In the genomic region with DNA sequence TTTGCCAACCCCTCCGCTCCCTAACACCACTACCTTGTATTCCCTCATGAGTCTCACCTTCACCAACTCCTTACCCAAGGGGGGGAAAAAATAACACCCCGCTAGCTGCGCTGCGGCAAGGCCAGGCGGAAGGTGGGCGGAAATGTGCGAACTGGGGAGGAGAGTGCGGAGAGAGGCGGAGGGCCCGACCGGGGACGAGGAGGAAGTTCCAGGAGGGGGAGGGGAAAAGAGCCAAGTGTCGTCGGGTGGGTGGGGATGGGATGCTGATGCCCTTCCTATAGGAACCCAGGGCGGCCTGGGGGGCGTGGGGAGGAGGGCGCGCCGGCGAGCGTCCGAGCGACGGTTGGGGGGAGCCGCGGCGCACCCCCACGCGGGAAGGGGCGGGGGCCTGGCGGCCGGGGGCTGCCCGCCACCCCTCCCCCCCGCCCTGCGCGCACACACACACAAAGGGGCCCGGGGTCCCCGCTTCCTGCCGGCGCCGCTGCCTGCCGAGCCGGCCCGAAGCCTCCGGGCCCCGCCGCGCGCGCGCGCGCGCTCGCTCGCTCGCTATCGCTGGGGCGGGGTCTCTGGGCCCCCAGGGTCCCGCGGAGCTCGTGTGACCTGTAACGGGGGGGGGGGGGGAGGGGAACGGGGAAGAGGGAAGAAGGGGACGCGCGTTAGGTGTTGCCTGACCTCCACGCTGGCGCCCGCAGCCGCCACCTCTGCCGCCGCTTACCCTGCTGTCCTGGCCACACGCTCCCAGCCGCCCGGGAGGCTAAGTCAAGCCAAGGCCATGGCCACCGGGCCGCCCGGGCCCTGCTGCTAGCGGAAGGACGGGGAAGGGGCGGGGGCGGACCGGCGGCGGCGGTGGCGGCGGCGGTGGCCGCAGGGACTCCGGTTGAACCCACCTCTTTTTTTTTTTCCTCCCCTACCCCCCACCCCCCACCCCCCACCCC, we compare ENCODE assay signal across 8 mouse cellular contexts. TPM values are rescaled to one million over a fixed set of nuclear protein-coding genes. Genes with fewer than 3 reads are reported as not detected.
DNase-seq lines count a peak whose midpoint lies in the region; ATAC-seq and TF ChIP-seq lines count a peak whose summit lies in the region.

A gene (minus strand): TSS at position 168 of the 935 bp plus-strand sequence.

- intact Hi-C loops in heart, postnatal 10 days (cut with DNase I) = loop anchor here (10.0 kb wide), 1 partner anchor 343 kb away; no protein-coding TSS in a partner anchor

- H3K36me3 ChIP-seq in ES-E14 (ENCODE audit: control insufficient read depth, insufficient read depth, low read length, poor library complexity, severe bottlenecking) = no peaks in the 10 kb centered on the region
- H3K36me3 ChIP-seq in forebrain, embryonic 12.5 days (replicated peaks) = 0 out of 2 replicates have a peak, but pooled peaks cover 4% of the 10 kb centered on the region
- H3K36me3 ChIP-seq in liver, postnatal 0 days (replicated peaks; ENCODE audit: insufficient read depth, low read length) = no peaks in the 10 kb centered on the region
- no peaks in the 10 kb centered on the region for H3K36me3 ChIP-seq in neural tube, embryonic 13.5 days

- no peak for TF ChIP-seq CTCF in liver, postnatal 0 days (IDR thresholded peaks at IDR 0.05; ENCODE audit: low read depth)

- H3K9me3 ChIP-seq in ES-E14 (ENCODE audit: control insufficient read depth, insufficient read depth, low read depth, low read length) = no peaks in the 10 kb centered on the region
- H3K9me3 ChIP-seq in forebrain, embryonic 12.5 days = no peaks in the 10 kb centered on the region
- H3K9me3 ChIP-seq in liver, postnatal 0 days (ENCODE audit: low read length) = no peaks in the 10 kb centered on the region
- H3K9me3 ChIP-seq in neural tube, embryonic 13.5 days = no peaks in the 10 kb centered on the region

- H3K27ac ChIP-seq in ES-E14 (ENCODE audit: insufficient read depth, low read depth, low read length, poor library complexity, severe bottlenecking) = peak within 1 kb of the TSS; percentile 88
- peak within 1 kb of the TSS; percentile 94 for H3K27ac ChIP-seq in forebrain, embryonic 12.5 days
- H3K27ac ChIP-seq in liver, postnatal 0 days (ENCODE audit: low read depth) = peak within 1 kb of the TSS; percentile 91
- H3K27ac ChIP-seq in neural tube, embryonic 13.5 days (replicated peaks) = peak within 1 kb of the TSS; percentile 95

- peak within 1 kb of the TSS; percentile 55 for H3K4me2 ChIP-seq in forebrain, embryonic 12.5 days
- peak within 1 kb of the TSS; percentile 72 for H3K4me2 ChIP-seq in liver, postnatal 0 days (ENCODE audit: low read depth, low read length)
- H3K4me2 ChIP-seq in neural tube, embryonic 13.5 days = peak within 1 kb of the TSS; percentile 67

- no peak for TF ChIP-seq EP300 in liver, postnatal 0 days (IDR thresholded peaks at IDR 0.05; ENCODE audit: low read depth)

- peak; percentile 81 for ATAC-seq in forebrain, embryonic 12.5 days (ENCODE audit: low FRiP score)
- peak; percentile 77 for ATAC-seq in liver, postnatal 0 days
- peak; percentile 90 for ATAC-seq in neural tube, embryonic 13.5 days (ENCODE audit: low read depth)

- DNase-seq in ES-E14 (ENCODE audit: low read depth, low spot score) = peak; percentile 55
- DNase-seq in c-Kit-positive CD71-positive TER-119-positive erythroid progenitor cells, embryonic 14.5 days (ENCODE audit: low spot score) = peak; percentile 55
- peak; percentile 69 to 76 for DNase-seq in heart, postnatal 10 days
- peak; percentile 71 to 81 for DNase-seq in kidney, postnatal 4 days
- peak; percentile 77 for DNase-seq in liver, postnatal 0 days
- DNase-seq in testis, postnatal 10 days (ENCODE audit: low spot score) = peak; percentile 69

- H3K4me1 ChIP-seq in ES-E14 (ENCODE audit: control insufficient read depth in 2 of 2, insufficient read depth in 2 of 2, low read length in 2 of 2, poor library complexity in 1 of 2) = no peaks in the 10 kb centered on the region
- peaks cover 2% of the 10 kb centered on the region; the same call in 1 of the 2 replicates for H3K4me1 ChIP-seq in forebrain, embryonic 12.5 days
- H3K4me1 ChIP-seq in liver, postnatal 0 days (ENCODE audit: insufficient read depth) = 0 out of 2 replicates have a peak, but pooled peaks cover 2% of the 10 kb centered on the region
- H3K4me1 ChIP-seq in neural tube, embryonic 13.5 days (replicated peaks) = peaks cover 18% of the 10 kb centered on the region

- peak within 1 kb of the TSS; percentile 84 to 90 for H3K4me3 ChIP-seq in ES-E14 (ENCODE audit: insufficient read depth in 1 of 2, low read depth in 1 of 2, low read length in 2 of 2, poor library complexity in 1 of 2, severe bottlenecking in 1 of 2)
- peak within 1 kb of the TSS; percentile 59 for H3K4me3 ChIP-seq in forebrain, embryonic 12.5 days (replicated peaks)
- peak within 1 kb of the TSS; percentile 51 for H3K4me3 ChIP-seq in liver, postnatal 0 days (ENCODE audit: low read depth, low read length)
- H3K4me3 ChIP-seq in neural tube, embryonic 13.5 days = peak within 1 kb of the TSS; percentile 54

- H3K27me3 ChIP-seq in forebrain, embryonic 12.5 days = no peaks in the 10 kb centered on the region
- no peaks in the 10 kb centered on the region for H3K27me3 ChIP-seq in liver, postnatal 0 days (ENCODE audit: insufficient read depth, low read length)
- no peaks in the 10 kb centered on the region for H3K27me3 ChIP-seq in neural tube, embryonic 13.5 days

- in situ Hi-C loops in ES-E14 (cut with MboI; ENCODE audit: low sequenced_read_pairs in 2 of 2, unreplicated experiment in 2 of 2) = no loop called here

- 10% methylated on average over 30 of the region's 92 CpGs for WGBS in forebrain, embryonic 12.5 days
- 22% methylated on average over 23 of the region's 92 CpGs for WGBS in liver, postnatal 0 days (ENCODE audit: insufficient replicate concordance)
- WGBS in neural tube, embryonic 13.5 days = 34% methylated on average over 14 of the region's 92 CpGs

- H3K9ac ChIP-seq in ES-E14 (ENCODE audit: insufficient read depth, low read depth, low read length, poor library complexity, severe bottlenecking) = peak within 1 kb of the TSS; percentile 97
- H3K9ac ChIP-seq in forebrain, embryonic 12.5 days = peak within 1 kb of the TSS; percentile 82
- peak within 1 kb of the TSS; percentile 64 for H3K9ac ChIP-seq in liver, postnatal 0 days (replicated peaks)
- peak within 1 kb of the TSS; percentile 90 for H3K9ac ChIP-seq in neural tube, embryonic 13.5 days

TF ChIP-seq in ES-E14, 5 proteins besides CTCF, POLR2A, EP300 and RAD21:
- TF ChIP-seq MAFK (IDR thresholded peaks at IDR 0.05; ENCODE audit: insufficient read depth, low read depth, low read length) = no peak
- no peak for TF ChIP-seq ZNF384 (IDR thresholded peaks at IDR 0.05; ENCODE audit: low read depth, low read length)
- no peak for TF ChIP-seq ZC3H11A (IDR thresholded peaks at IDR 0.05; ENCODE audit: borderline replicate concordance, low read depth, low read length)
- TF ChIP-seq CHD2 (IDR thresholded peaks at IDR 0.05; ENCODE audit: low read depth, low read length) = no peak
- TF ChIP-seq HCFC1 (IDR thresholded peaks at IDR 0.05; ENCODE audit: borderline replicate concordance, insufficient read depth, low read length) = no peak
TF ChIP-seq in ES-E14: peak in this region for 0.

RNA-seq across cellular contexts. Expression of the gene that starts here (rescaled TPM):
- 9.0 and 13.8 TPM in 2 replicates for total RNA-seq in ES-E14 (2012; rRNA removed)
- 22.9 and 23.2 TPM in 2 replicates for polyA plus RNA-seq in forebrain, embryonic 12.5 days (2016; fragmentation: Nextera tagmentation; extraction: Ambion mirVana)
- total RNA-seq in heart, postnatal 10 days (2021) = 10 to 100 TPM; 31.4 to 32.6 TPM
- 8.5 and 9.5 TPM in 2 replicates for polyA plus RNA-seq in liver, postnatal 0 days (2015; fragmentation: Nextera tagmentation; extraction: Ambion mirVana)
- polyA plus RNA-seq in neural tube, embryonic 13.5 days (2015; fragmentation: Nextera tagmentation; extraction: Ambion mirVana) = 17.7 and 18.3 TPM in 2 replicates

Comparison
In these comparisons a context has a peak if more than half of its experiments do, and no peak if none do; other contexts are left out.
1. Peak in every context shown above with its lines: DNase-seq, ATAC-seq, H3K4me3 ChIP-seq and H3K27ac ChIP-seq.